Mouse (Mus musculus): Measurements from ENCODE around the gene Srcin1.

DNA sequence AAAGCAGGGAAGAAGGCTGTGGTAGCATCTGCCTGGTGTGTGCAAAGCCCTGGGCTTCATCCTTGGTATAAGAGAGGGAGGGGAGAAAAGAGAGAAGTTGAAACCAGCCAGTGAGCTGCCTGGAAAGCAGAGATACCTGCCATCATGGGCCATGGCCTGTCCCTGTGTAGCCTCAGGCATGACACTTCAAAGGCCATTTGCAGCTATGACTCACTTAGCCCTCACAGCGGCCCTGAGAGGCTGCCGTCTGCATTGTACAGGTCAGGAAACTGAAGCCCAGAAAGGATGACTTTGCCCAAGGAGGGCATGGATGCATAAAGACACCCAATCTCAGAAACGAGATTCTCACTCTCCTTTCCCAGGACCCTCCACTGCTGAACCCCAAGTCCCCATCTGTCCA, 13.4 kb downstream of the Srcin1 start:
- TF ChIP-seq POLR2A (IDR thresholded peaks at IDR 0.05; ENCODE audit: control insufficient read depth, extremely low read depth, insufficient read depth, low read length, poor library complexity): no peak
- TF ChIP-seq CTCF (IDR thresholded peaks at IDR 0.05; ENCODE audit: borderline replicate concordance, control insufficient read depth, extremely low read depth, insufficient read depth, low read length, poor library complexity): no peak
